Mouse (Mus musculus) cerebellum, adult 8-10 months (tissue): Measurements from ENCODE around the gene Tekt1.
A peak's percentile ranks its signal among the peaks of the same experiment; 100 is the strongest.

Experiments used
- DNase-seq: peaks from one replicate; pipeline ENCODE4 v3.0.0; 2022

The Tekt1 gene

DNA sequence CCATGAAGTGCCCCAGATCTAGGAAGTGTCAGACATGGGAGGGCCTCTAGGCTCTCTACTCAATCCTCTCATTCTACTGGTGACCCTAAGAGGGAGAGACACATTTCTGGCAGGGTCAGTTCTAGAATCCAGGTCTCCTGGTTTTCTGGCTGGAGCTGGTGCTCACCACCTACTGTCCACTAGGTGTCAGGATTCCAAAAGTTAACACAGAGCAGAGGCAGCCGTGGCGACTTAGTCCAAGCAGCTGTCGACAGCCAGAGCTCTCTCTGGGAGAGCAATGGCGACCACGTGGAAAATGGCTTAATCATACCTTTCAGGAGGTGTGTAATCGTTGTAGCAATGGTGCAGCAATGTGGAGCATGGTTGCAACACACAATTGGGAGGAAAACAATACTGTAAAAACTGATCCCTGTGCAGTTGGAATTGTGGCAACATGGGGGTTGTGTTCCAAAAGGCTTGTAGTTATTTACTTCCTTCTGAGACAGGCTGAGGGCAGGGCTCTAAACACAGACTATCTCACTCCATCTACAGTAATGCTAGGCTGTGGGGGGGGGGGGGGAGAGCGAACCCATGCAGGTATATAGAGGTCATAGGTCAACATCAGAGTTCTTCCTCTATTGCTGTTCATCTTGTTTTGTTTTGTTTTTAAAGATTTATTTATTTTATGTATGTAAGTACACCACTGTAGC is 19.5 kb downstream of the Tekt1 start:
- DNase-seq = peak; percentile 52

GRCm38 (mm10) chr11:72339716-72340115 is 22.5 kb downstream of the Tekt1 start:
- no peak for DNase-seq

DNA sequence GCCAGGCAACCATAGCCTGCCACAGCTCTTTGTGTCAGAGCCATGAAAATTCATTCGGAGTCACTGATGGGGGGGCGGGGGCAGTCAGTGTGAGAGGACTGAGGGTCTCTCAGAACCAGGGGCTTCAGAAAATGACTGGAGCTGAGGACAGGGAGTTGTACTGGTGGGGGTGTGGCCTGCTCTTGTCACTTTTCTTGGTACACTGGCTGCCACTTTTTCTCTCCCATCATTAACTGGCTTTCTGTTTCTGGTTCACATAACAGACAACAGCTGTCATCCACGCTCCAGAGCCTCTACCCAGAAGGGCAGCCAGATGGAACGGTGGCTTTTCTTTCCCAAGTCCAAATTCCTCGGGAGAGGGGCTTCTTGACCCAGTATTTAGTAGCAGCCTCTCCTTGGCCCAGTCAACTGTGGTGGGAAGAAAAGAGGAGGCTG is 23.8 kb downstream of the Tekt1 start:
- DNase-seq = no peak

DNA sequence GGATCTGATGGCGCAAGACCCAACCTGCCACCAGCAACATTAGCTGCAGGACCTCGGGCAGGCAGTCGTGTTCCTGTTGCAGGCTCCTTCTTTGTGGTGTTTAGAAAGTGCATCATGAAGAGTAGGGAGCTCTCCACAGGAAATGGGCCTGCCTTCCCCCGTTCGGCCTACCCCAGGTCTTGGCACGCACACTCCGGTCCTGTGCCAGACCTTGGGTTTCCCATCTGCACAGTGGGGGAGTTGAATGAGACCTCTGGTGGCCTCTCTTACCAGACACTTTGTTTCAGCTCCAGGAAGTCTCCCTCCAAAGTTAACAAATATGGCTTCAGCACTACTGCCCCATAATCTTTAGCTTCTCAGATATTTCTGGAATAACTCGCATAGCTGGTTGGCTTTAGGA is 25.5 kb downstream of the Tekt1 start:
- DNase-seq = no peak

DNA sequence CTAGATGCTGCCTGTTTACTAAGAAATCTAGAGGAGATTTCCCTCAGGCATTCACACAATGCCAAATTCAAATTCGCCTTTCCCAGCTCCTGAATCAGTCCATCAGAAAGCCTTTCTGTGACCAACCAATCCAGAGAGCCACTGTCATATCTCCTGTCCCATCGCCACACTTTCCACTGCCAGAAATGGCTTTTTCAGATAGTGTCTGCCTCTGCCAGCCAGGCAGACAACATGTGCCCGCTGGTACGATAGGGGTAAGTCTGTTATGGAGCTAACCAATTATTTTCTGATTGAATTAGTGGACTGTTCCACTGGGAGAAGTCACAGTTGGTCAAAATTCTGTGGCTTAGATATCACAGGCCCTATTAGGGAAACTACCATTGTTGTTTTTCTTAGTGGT is 27.6 kb downstream of the Tekt1 start:
- no peak for DNase-seq

DNA sequence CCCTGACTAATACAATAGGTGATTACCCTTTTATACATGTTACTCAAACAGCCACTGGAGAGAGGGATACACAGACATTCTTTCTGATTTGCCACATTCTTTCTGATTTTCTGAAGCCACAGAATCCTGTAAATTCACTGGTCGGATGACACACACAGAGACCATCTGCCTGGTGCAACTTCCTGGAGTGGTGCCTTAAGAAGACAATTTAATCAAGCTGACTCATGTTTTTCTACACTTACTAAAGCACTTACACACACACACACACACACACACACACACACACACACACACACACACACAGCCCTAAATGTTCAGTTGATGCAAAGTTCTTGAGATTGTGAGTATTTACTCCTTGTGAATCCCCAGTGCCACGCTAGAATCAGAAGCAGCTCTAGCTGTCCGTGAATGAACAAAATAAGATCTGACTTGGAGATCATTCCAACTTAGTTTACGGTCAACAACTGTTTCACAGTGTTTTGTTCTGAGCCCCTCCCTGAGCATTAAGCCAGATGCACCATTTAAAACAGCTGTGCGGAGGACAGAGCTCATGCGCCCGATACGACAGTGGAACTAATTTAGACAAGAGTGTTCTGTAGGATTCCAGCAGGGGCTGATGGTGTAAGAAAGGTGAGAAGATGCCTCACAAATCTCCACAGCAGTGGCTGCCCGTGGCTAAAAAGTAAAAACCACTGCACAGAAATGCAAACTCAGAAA is 29.1 kb downstream of the Tekt1 start:
- DNase-seq = no peak

- no peak for DNase-seq
These were observed 36.5 kb downstream of the Tekt1 start for GRCm38 (mm10) chr11:72325701-72326100.

DNA sequence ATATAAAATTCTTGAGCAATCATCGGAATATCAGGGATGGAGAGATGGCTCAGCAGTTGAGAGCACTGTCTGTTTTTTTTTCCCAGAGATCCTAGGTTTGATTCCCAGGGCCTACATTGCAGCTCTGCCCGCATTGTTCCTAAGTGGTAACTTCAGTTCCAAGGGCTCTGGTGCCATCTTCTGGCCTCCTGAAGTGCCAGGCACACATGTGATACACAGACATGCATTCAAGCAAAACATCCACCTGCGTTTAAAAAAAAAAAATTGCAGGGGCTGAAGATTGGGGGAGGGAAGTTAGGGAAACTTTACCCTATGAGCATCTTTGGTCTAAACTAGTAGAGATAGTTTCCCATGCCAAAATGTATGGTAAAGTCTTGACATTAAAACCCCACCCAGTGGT is 37.8 kb downstream of the Tekt1 start:
- no peak for DNase-seq

DNA sequence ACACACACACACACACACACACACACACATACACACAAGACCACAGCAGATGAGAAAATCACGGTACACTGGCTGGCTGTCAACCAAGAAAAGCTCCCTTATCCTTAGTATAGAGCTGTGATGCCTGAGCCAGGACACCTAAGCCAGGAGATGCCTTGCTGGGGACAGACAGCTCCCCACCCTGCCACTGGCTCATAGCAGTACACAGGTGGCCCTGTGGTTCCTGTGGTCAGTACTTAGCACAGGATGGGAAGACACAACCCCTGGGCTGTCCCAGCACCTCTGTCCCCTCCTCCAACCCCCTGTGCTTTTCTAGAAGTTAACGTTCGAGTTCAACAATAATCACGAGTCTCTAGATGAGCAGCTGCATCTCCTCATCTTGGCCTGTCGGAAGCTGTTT is 44.2 kb downstream of the Tekt1 start:
- no peak for DNase-seq

GRCm38 (mm10) chr11:72314151-72314895 is 47.9 kb downstream of the Tekt1 start, which contains the start of gene Fbxo39:
Fbxo39 (plus strand) TSS chr11:72314444.
- no peak for DNase-seq

- no peak for DNase-seq
These were observed 50.8 kb downstream of the Tekt1 start for GRCm38 (mm10) chr11:72311355-72312001.

- no peak for DNase-seq
These were observed 51.8 kb downstream of the Tekt1 start for GRCm38 (mm10) chr11:72310491-72310890.

DNA sequence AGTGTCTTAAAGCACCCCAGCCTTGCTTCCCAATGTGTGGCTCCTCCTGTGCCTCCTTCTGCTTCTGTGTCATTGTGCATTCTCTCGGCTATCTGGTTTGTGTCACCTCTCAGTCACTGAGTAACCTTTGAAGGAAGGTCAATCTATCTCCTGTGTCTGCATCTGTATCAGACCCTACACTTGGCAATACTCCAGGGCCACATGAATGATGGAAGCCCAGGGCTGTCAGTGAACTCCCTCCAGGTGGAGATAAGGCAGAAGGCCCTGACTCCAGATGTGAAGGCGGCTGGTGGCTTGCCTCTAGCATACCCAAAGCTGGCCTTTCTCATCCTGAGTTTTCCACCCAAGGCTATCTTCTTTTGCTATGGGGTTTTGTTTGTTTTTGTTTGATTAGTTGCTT is 53.3 kb downstream of the Tekt1 start:
- no peak for DNase-seq

DNA sequence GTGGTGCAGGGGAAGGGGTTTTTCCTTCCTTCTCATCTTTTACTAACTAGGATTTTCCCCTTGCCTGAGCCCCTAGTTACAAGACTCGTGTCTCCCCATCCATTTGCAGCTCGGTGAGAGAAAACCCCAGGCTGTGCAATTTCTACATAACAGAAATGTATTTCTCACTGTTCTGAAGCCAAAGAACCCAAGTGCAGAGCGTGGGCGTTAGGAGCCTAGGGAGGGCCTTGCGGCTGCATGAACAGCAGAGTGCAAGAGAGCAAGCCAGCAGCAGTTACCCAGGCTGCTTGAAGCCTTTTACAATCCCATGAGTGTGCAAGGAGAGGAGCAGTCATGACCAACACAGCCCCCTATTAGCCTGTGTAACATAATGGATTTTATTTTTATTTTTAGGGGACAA is 54.8 kb downstream of the Tekt1 start:
- no peak for DNase-seq

- DNase-seq = peak; percentile 45
These were observed 60.0 kb downstream of the Tekt1 start for GRCm38 (mm10) chr11:72302230-72302629.

DNA sequence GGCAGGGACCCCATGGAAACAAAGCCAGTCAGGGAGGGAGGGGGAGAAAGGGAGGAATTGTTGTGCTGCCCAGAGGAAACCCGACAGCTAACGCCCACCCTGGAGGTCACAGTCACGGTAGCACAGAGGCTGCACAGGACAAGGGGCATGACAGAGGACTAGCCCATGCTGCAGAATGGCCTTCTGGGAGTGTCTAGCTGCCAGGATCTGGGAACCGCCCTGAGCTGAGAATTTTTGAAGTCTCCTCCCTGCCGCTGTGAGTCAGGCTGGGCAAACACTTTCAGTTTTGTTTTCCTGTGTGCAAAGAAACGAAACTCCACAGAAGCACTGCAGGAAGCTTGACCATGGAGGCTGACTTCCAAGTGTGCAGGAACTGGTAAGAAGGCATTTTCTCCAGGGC is 60.9 kb downstream of the Tekt1 start, which contains the start of gene Xaf1:
Gene Xaf1, plus strand, starts transcription at position 296 of the 400 bp plus-strand sequence.
- no peak for DNase-seq
